Comparison of ENCODE assay signal across 9 mouse cellular contexts in genomic region chr13:57595032-57595760, GRCm38 (mm10).
DNase-seq lines count a peak whose midpoint lies in the region; ATAC-seq lines count a peak whose summit lies in the region.
"Had no signal": no experiment of that assay in that cellular context is flagged by ENCODE, and none has a peak within 500 bp of the region (broad histone marks: within the 10 kb centered on the region; RNA-seq: fewer than 3 reads in every experiment).

No protein-coding gene starts in this region.

- no peak overlapping the region for H3K4me3 ChIP-seq in hindbrain, embryonic 13.5 days
- no peak overlapping the region for H3K4me3 ChIP-seq in limb, embryonic 10.5 days
- H3K4me3 ChIP-seq: heart, adult 2 months had no signal

- peak; percentile 90 for ATAC-seq in hindbrain, embryonic 13.5 days (ENCODE audit: low FRiP score)

- peaks cover 29% of the 10 kb centered on the region for H3K4me1 ChIP-seq in hindbrain, embryonic 13.5 days (replicated peaks)
- peaks cover 24% of the 10 kb centered on the region for H3K4me1 ChIP-seq in limb, embryonic 10.5 days

- H3K9me3 ChIP-seq in hindbrain, embryonic 13.5 days = no peaks in the 10 kb centered on the region
- no peaks in the 10 kb centered on the region for H3K9me3 ChIP-seq in limb, embryonic 10.5 days (replicated peaks)

- WGBS in hindbrain, embryonic 13.5 days = 27% methylated on average over 15 of the region's 15 CpGs
- 57% methylated on average over 15 of the region's 15 CpGs for WGBS in limb, embryonic 10.5 days

- peak overlapping the region; percentile 43; the same call in 1 of the 2 replicates for H3K9ac ChIP-seq in hindbrain, embryonic 13.5 days

- H3K27ac ChIP-seq in hindbrain, embryonic 13.5 days = peak overlapping the region; percentile 93
- H3K27ac ChIP-seq in limb, embryonic 10.5 days = peak overlapping the region; percentile 77; the same call in 1 of the 2 replicates
- H3K27ac ChIP-seq: heart, adult 2 months had no signal

- H3K4me2 ChIP-seq in hindbrain, embryonic 13.5 days = peak overlapping the region; percentile 34

- DNase-seq in kidney, postnatal 10 days = peak; percentile 33
- DNase-seq in kidney, adult 11 months = no peak
- DNase-seq in limb, embryonic 10.5 days (ENCODE audit: low spot score) = peak; percentile 53
- peak; percentile 46 for DNase-seq in right cerebral cortex, postnatal 25 days
- no peak for DNase-seq in urinary bladder, postnatal 36 days (ENCODE audit: low spot score in 2 of 2)
- no peak for DNase-seq in urinary bladder, postnatal 14 days (ENCODE audit: low spot score)
- DNase-seq in ovary, adult 18-20 months (ENCODE audit: low spot score) = no peak
- DNase-seq: heart, adult 2 months had no signal

- H3K27me3 ChIP-seq in hindbrain, embryonic 13.5 days = peaks cover 33% of the 10 kb centered on the region
- no peaks in the 10 kb centered on the region for H3K27me3 ChIP-seq in limb, embryonic 10.5 days (ENCODE audit: low read depth, poor library complexity, severe bottlenecking)

- H3K36me3 ChIP-seq in hindbrain, embryonic 13.5 days = no peaks in the 10 kb centered on the region
- H3K36me3 ChIP-seq in limb, embryonic 10.5 days = no peaks in the 10 kb centered on the region

Comparison
In these comparisons a context has a peak if more than half of its experiments do, and no peak if none do; other contexts are left out.
1. DNase-seq: peak in kidney, postnatal 10 days (single experiment), limb, embryonic 10.5 days (single experiment) and right cerebral cortex, postnatal 25 days (single experiment); none in kidney, adult 11 months (single experiment), urinary bladder, postnatal 36 days (0 of 2), urinary bladder, postnatal 14 days (single experiment) and ovary, adult 18-20 months (single experiment).